ENCODE assay signal across 26 mouse cellular contexts in the genomic region with DNA sequence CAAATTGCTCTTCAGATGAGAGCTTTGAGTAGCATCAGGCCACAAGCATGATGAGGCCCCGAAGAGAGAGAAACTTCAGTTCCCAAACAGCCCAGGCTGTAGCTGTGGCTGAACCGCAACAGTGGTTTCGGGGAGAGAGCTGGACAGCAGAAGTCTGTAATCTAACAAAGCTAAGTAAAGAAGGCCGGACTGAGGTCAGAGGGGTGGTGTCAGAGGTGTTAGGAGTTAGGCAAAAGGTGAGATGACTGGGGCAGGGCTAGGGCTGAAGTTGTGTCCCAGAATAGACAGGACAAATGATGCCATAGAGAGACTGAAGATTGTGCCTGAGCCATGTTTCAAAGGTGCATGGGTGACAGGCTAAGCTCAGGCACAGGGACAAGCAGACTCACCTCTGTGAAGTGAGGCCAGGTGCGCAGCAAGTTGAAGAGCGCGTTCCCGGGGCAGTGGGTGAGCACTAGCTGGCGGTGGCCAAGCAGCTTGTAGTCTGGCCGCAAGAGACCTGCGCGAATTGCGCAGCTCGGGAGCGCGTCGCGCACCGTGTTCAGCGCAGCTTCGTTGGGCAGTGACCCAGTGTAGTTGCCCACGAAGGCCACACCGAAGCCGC. TPM values are rescaled to one million over a fixed set of nuclear protein-coding genes. Genes with fewer than 3 reads are reported as not detected.
DNase-seq lines count a peak whose midpoint lies in the region; ATAC-seq and TF ChIP-seq lines count a peak whose summit lies in the region.
"Had no signal": no experiment of that assay in that cellular context is flagged by ENCODE, and none has a peak within 500 bp of the region (broad histone marks: within the 10 kb centered on the region; RNA-seq: fewer than 3 reads in every experiment).

No protein-coding gene starts in this region.

- peak overlapping the region; percentile 44 for H3K4me2 ChIP-seq in heart, embryonic 14.5 days (ENCODE audit: low read length)
- 0 out of 2 replicates have a peak overlapping the region, but pooled peaks have one; percentile 18 for H3K4me2 ChIP-seq in liver, embryonic 12.5 days
- H3K4me2 ChIP-seq in hindbrain, embryonic 16.5 days (ENCODE audit: low read length), result no peak overlapping the region
- H3K4me2 ChIP-seq in forebrain, embryonic 15.5 days (replicated peaks), result no peak overlapping the region
- H3K4me2 ChIP-seq: limb, embryonic 13.5 days; lung, embryonic 14.5 days; neural tube, embryonic 12.5 days had no signal

- H3K4me3 ChIP-seq in heart, embryonic 14.5 days (ENCODE audit: control insufficient read depth in 1 of 2, insufficient read depth in 1 of 2, low read depth in 1 of 2, low read length in 2 of 2), result no peak overlapping the region
- H3K4me3 ChIP-seq in E14TG2a.4 (replicated peaks; ENCODE audit: low read length) (peak overlapping the region; percentile 65), ES-Bruce4 (ENCODE audit: low read depth, low read length) (peak overlapping the region; percentile 49)
- no peak overlapping the region for H3K4me3 ChIP-seq in liver, embryonic 12.5 days
- H3K4me3 ChIP-seq in hindbrain, embryonic 16.5 days (ENCODE audit: low read length), result no peak overlapping the region
- H3K4me3 ChIP-seq in forebrain, embryonic 15.5 days, result no peak overlapping the region
- H3K4me3 ChIP-seq: forebrain, embryonic 10.5 days; limb, embryonic 13.5 days; midbrain, embryonic 10.5 days; neural tube, embryonic 12.5 days had no signal

- H3K27me3 ChIP-seq in heart, embryonic 14.5 days (ENCODE audit: control insufficient read depth, insufficient read depth, low read length), result peaks cover 36% of the 10 kb centered on the region
- H3K27me3 ChIP-seq in E14TG2a.4 (ENCODE audit: insufficient read depth, low read length) (peaks cover 49% of the 10 kb centered on the region), ES-Bruce4 (ENCODE audit: control insufficient read depth, insufficient read depth, low read length, poor library complexity, severe bottlenecking) (peaks cover 2% of the 10 kb centered on the region)
- peaks cover 18% of the 10 kb centered on the region for H3K27me3 ChIP-seq in liver, embryonic 12.5 days (replicated peaks)
- no peaks in the 10 kb centered on the region; the same call in 1 of the 2 replicates for H3K27me3 ChIP-seq in hindbrain, embryonic 16.5 days (replicated peaks; ENCODE audit: control insufficient read depth, insufficient read depth, low read length)
- H3K27me3 ChIP-seq in forebrain, embryonic 15.5 days, result peaks cover 5% of the 10 kb centered on the region

- peaks cover 0 to 3% of the 10 kb centered on the region in 2 experiments; a peak in 1 of 4 replicates for H3K4me1 ChIP-seq in heart, embryonic 14.5 days (ENCODE audit: control insufficient read depth in 2 of 2, insufficient read depth in 2 of 2, low read length in 2 of 2)
- H3K4me1 ChIP-seq in E14TG2a.4 (replicated peaks; ENCODE audit: low read depth, low read length), result peaks cover 18% of the 10 kb centered on the region
- no peaks in the 10 kb centered on the region for H3K4me1 ChIP-seq in ES-Bruce4 (ENCODE audit: control insufficient read depth, insufficient read depth, low read length)
- peaks cover 7% of the 10 kb centered on the region; the same call in 1 of the 2 replicates for H3K4me1 ChIP-seq in liver, embryonic 12.5 days
- no peaks in the 10 kb centered on the region for H3K4me1 ChIP-seq in hindbrain, embryonic 16.5 days (ENCODE audit: control insufficient read depth, insufficient read depth, low read depth, low read length)
- H3K4me1 ChIP-seq in forebrain, embryonic 15.5 days, result no peaks in the 10 kb centered on the region
- H3K4me1 ChIP-seq: forebrain, embryonic 10.5 days; limb, embryonic 13.5 days; midbrain, embryonic 10.5 days; neural tube, embryonic 12.5 days had no signal

- WGBS in heart, embryonic 14.5 days, result 28% methylated on average over 24 of the region's 24 CpGs
- 56% methylated on average over 24 of the region's 24 CpGs for WGBS in liver, embryonic 12.5 days (ENCODE audit: insufficient replicate concordance)
- WGBS in hindbrain, embryonic 16.5 days, result 54% methylated on average over 24 of the region's 24 CpGs
- WGBS in forebrain, embryonic 15.5 days, result 61% methylated on average over 24 of the region's 24 CpGs

- H3K9me3 ChIP-seq in heart, embryonic 14.5 days (ENCODE audit: control insufficient read depth, low read length), result no peaks in the 10 kb centered on the region
- H3K9me3 ChIP-seq in E14TG2a.4 (ENCODE audit: low read length) (no peaks in the 10 kb centered on the region), ES-Bruce4 (replicated peaks; ENCODE audit: control insufficient read depth, insufficient read depth, low read length, poor library complexity, severe bottlenecking) (no peaks in the 10 kb centered on the region)
- no peaks in the 10 kb centered on the region for H3K9me3 ChIP-seq in liver, embryonic 12.5 days (replicated peaks)
- H3K9me3 ChIP-seq in hindbrain, embryonic 16.5 days (ENCODE audit: control insufficient read depth, low read length), result no peaks in the 10 kb centered on the region
- no peaks in the 10 kb centered on the region for H3K9me3 ChIP-seq in forebrain, embryonic 15.5 days
- H3K9me3 ChIP-seq: forebrain, embryonic 10.5 days; limb, embryonic 13.5 days; midbrain, embryonic 10.5 days; neural tube, embryonic 12.5 days had no signal

- TF ChIP-seq CTCF in E14TG2a.4 (conservative IDR thresholded peaks at IDR 0.05; ENCODE audit: low read length) (no peak), ES-Bruce4 (IDR thresholded peaks at IDR 0.05; ENCODE audit: low read depth, low read length) (no peak)

- no peak overlapping the region for H3K9ac ChIP-seq in heart, embryonic 14.5 days (ENCODE audit: low read length)
- H3K9ac ChIP-seq in ES-Bruce4 (ENCODE audit: low read depth, poor library complexity, severe bottlenecking), result 0 out of 2 replicates have a peak overlapping the region, but pooled peaks have one; percentile 1
- H3K9ac ChIP-seq in liver, embryonic 12.5 days, result no peak overlapping the region
- no peak overlapping the region for H3K9ac ChIP-seq in hindbrain, embryonic 16.5 days (ENCODE audit: low read depth, low read length)
- H3K9ac ChIP-seq in forebrain, embryonic 15.5 days (replicated peaks), result no peak overlapping the region
- H3K9ac ChIP-seq: limb, embryonic 13.5 days; lung, embryonic 14.5 days; neural tube, embryonic 12.5 days had no signal

- TF ChIP-seq POLR2A in ES-Bruce4 (IDR thresholded peaks at IDR 0.05; ENCODE audit: insufficient read depth, low read length), result no peak

- H3K36me3 ChIP-seq in heart, embryonic 14.5 days (ENCODE audit: control insufficient read depth, insufficient read depth, low read length), result no peaks in the 10 kb centered on the region
- H3K36me3 ChIP-seq in E14TG2a.4 (ENCODE audit: insufficient read depth, low read length) (no peaks in the 10 kb centered on the region), ES-Bruce4 (ENCODE audit: control insufficient read depth, insufficient read depth, low read length, poor library complexity, severe bottlenecking) (no peaks in the 10 kb centered on the region)
- H3K36me3 ChIP-seq in liver, embryonic 12.5 days, result no peaks in the 10 kb centered on the region
- H3K36me3 ChIP-seq in hindbrain, embryonic 16.5 days (ENCODE audit: control insufficient read depth, insufficient read depth, low read length), result no peaks in the 10 kb centered on the region
- no peaks in the 10 kb centered on the region for H3K36me3 ChIP-seq in forebrain, embryonic 15.5 days
- H3K36me3 ChIP-seq: forebrain, embryonic 10.5 days; limb, embryonic 13.5 days; midbrain, embryonic 10.5 days; neural tube, embryonic 12.5 days had no signal

- DNase-seq in heart, postnatal 10 days, result no peak
- DNase-seq: adrenal gland, postnatal 36 days; cerebellum, adult 11-12 months; cerebellum, postnatal 14 days; embryo, embryonic 11 days; gastrocnemius, postnatal 10 days; lung, embryonic 14.5 days; lung, postnatal 4 days; right cerebral cortex, adult 18-20 months; thymus, postnatal 25 days had no signal

- H3K27ac ChIP-seq in heart, embryonic 14.5 days (replicated peaks in 1 of 2; ENCODE audit: control insufficient read depth in 1 of 2, insufficient read depth in 1 of 2, low read depth in 2 of 2, low read length in 2 of 2), result no peak overlapping the region
- H3K27ac ChIP-seq in ES-Bruce4 (ENCODE audit: insufficient read depth, low read length), result no peak overlapping the region
- H3K27ac ChIP-seq in liver, embryonic 12.5 days, result no peak overlapping the region
- H3K27ac ChIP-seq in hindbrain, embryonic 16.5 days (ENCODE audit: low read depth, low read length), result no peak overlapping the region
- no peak overlapping the region for H3K27ac ChIP-seq in forebrain, embryonic 15.5 days (replicated peaks)
- H3K27ac ChIP-seq: forebrain, embryonic 10.5 days; hindbrain, postnatal 0 days; kidney, postnatal 0 days; limb, embryonic 13.5 days; midbrain, embryonic 10.5 days; neural tube, embryonic 12.5 days had no signal

- no peak for TF ChIP-seq EP300 in ES-Bruce4 (IDR thresholded peaks at IDR 0.05; ENCODE audit: insufficient read depth, low read depth, low read length)

- no peak for ATAC-seq in heart, embryonic 14.5 days (ENCODE audit: insufficient number of reproducible peaks, insufficient read depth, low FRiP score, low read depth)
- ATAC-seq in liver, embryonic 12.5 days, result no peak
- ATAC-seq in hindbrain, embryonic 16.5 days, result no peak
- no peak for ATAC-seq in forebrain, embryonic 15.5 days (replicated peaks)
- ATAC-seq: hindbrain, postnatal 0 days; intestine, postnatal 0 days had no signal

- intact Hi-C loops in heart, postnatal 10 days (cut with DNase I), result no loop called here

RNA-seq across cellular contexts. Expression of a gene that starts 8.4 kb away (rescaled TPM):
- polyA plus RNA-seq in heart, embryonic 14.5 days (2014; fragmentation: Nextera tagmentation; extraction: Ambion mirVana), result not detected in 2 replicates
- total RNA-seq in heart, postnatal 10 days (2021), result under 1 TPM in 1 of 2 experiments, not detected in 1; 0.29 TPM
- polyA plus RNA-seq in ES-Bruce4 (2011; ENCODE audit: insufficient read depth, insufficient read length, low read depth, missing spikeins), result not detected in 2 replicates
- polyA plus RNA-seq in liver, embryonic 12.5 days (2016; fragmentation: Nextera tagmentation; extraction: Ambion mirVana), result 1.6 and 1.8 TPM in 2 replicates
- polyA plus RNA-seq in hindbrain, embryonic 16.5 days (2015; fragmentation: Nextera tagmentation; extraction: Ambion mirVana), result not detected in 2 replicates
- not detected in 2 replicates for polyA plus RNA-seq in forebrain, embryonic 15.5 days (2015; fragmentation: Nextera tagmentation; extraction: Ambion mirVana)
- total RNA-seq: gastrocnemius, postnatal 10 days; hindbrain, postnatal 0 days; layer of hippocampus, postnatal 14 days; left cerebral cortex, postnatal 10 days had no signal
- polyA plus RNA-seq: hindbrain, postnatal 0 days; kidney, postnatal 0 days; midbrain, embryonic 10.5 days; neural tube, embryonic 12.5 days had no signal

RNA-seq across cellular contexts. Expression of a gene that starts 12.1 kb away (rescaled TPM):
- 0.67 and 0.76 TPM in 2 replicates for polyA plus RNA-seq in heart, embryonic 14.5 days (2014; fragmentation: Nextera tagmentation; extraction: Ambion mirVana)
- total RNA-seq in heart, postnatal 10 days (2021), result 1 to 10 TPM in 1 of 2 experiments, under 1 TPM in 1; 0.55 to 1.3 TPM
- 0.20 and 0.96 TPM in 2 replicates for polyA plus RNA-seq in ES-Bruce4 (2011; ENCODE audit: insufficient read depth, insufficient read length, low read depth, missing spikeins)
- 7.2 and 8.1 TPM in 2 replicates for polyA plus RNA-seq in liver, embryonic 12.5 days (2016; fragmentation: Nextera tagmentation; extraction: Ambion mirVana)
- 0.98 and 1.0 TPM in 2 replicates for polyA plus RNA-seq in hindbrain, embryonic 16.5 days (2015; fragmentation: Nextera tagmentation; extraction: Ambion mirVana)
- 0.56 and 0.64 TPM in 2 replicates for polyA plus RNA-seq in forebrain, embryonic 15.5 days (2015; fragmentation: Nextera tagmentation; extraction: Ambion mirVana)

RNA-seq across cellular contexts. Expression of a gene that starts 26.3 kb away (rescaled TPM):
- 18.2 and 19.5 TPM in 2 replicates for polyA plus RNA-seq in heart, embryonic 14.5 days (2014; fragmentation: Nextera tagmentation; extraction: Ambion mirVana)
- total RNA-seq in heart, postnatal 10 days (2021), result 10 to 100 TPM; 29.5 to 30.7 TPM
- 56.3 and 69.9 TPM in 2 replicates for polyA plus RNA-seq in ES-Bruce4 (2011; ENCODE audit: insufficient read depth, insufficient read length, low read depth, missing spikeins)
- 13.3 and 14.8 TPM in 2 replicates for polyA plus RNA-seq in liver, embryonic 12.5 days (2016; fragmentation: Nextera tagmentation; extraction: Ambion mirVana)
- polyA plus RNA-seq in hindbrain, embryonic 16.5 days (2015; fragmentation: Nextera tagmentation; extraction: Ambion mirVana), result 28.5 and 37.3 TPM in 2 replicates
- polyA plus RNA-seq in forebrain, embryonic 15.5 days (2015; fragmentation: Nextera tagmentation; extraction: Ambion mirVana), result 38.8 and 40.3 TPM in 2 replicates

RNA-seq across cellular contexts. Expression of a gene that starts 37.0 kb away (rescaled TPM):
- 0.42 and 0.74 TPM in 2 replicates for polyA plus RNA-seq in heart, embryonic 14.5 days (2014; fragmentation: Nextera tagmentation; extraction: Ambion mirVana)
- under 1 TPM; 0.24 to 0.74 TPM for total RNA-seq in heart, postnatal 10 days (2021)
- polyA plus RNA-seq in ES-Bruce4 (2011; ENCODE audit: insufficient read depth, insufficient read length, low read depth, missing spikeins), result 0.88 and 1.2 TPM in 2 replicates
- polyA plus RNA-seq in liver, embryonic 12.5 days (2016; fragmentation: Nextera tagmentation; extraction: Ambion mirVana), result 0.32 and 0.50 TPM in 2 replicates
- polyA plus RNA-seq in hindbrain, embryonic 16.5 days (2015; fragmentation: Nextera tagmentation; extraction: Ambion mirVana), result 0.94 and 1.3 TPM in 2 replicates
- 0.23 TPM in 1 of 2 replicates, not detected in the other for polyA plus RNA-seq in forebrain, embryonic 15.5 days (2015; fragmentation: Nextera tagmentation; extraction: Ambion mirVana)
- total RNA-seq: adrenal gland, postnatal 36 days; layer of hippocampus, postnatal 14 days; MEL had no signal

Comparison
In these comparisons a context has a peak if more than half of its experiments do, and no peak if none do; other contexts are left out.
1. H3K4me2 ChIP-seq: peak in heart, embryonic 14.5 days (single experiment) and liver, embryonic 12.5 days (single experiment); none in hindbrain, embryonic 16.5 days (single experiment) and forebrain, embryonic 15.5 days (single experiment).
2. H3K4me3 ChIP-seq: peak in E14TG2a.4 (single experiment) and ES-Bruce4 (single experiment); none in heart, embryonic 14.5 days (0 of 2), liver, embryonic 12.5 days (single experiment), hindbrain, embryonic 16.5 days (single experiment) and forebrain, embryonic 15.5 days (single experiment).